Mouse (Mus musculus): ENCODE data around the gene Chst15. TPM values are rescaled to one million over a fixed set of nuclear protein-coding genes. Genes with fewer than 3 reads are reported as not detected.
A peak's percentile ranks its signal among the peaks of the same experiment; 100 is the strongest.

The Chst15 gene
- polyA plus RNA-seq, 1 experiment from 2014 or later = 9.5 TPM

DNA sequence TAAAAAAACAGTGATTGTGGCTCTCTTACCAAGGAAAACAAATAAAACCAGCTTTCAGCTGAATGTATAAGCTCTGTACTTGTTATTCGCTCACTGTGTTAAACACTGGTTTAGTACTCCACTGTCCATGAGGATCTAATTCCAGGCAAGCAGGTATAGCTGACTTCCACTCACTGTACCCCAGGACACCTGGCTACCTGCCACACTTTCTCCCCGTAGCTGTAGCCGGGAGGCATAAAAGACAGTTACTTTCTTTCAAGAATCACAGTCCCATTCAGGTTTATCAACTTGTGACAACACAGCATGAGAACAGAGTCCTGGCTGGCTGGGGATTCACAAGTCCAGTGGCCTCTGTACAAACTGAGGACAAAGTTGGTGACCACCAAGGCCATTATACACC lies 20.9 kb downstream of the Chst15 start:
- Histone ChIP-seq H3K27ac (no peak overlapping the region), H3K27me3 (replicated peaks) (no peaks in the 10 kb centered on the region), H3K9ac (no peak overlapping the region), H3K4me1 (0 out of 2 replicates have a peak, but pooled peaks cover 3% of the 10 kb centered on the region), H3K4me3 (no peak overlapping the region), H3K36me3 (no peaks in the 10 kb centered on the region), H3K4me2 (no peak overlapping the region), H3K9me3 (replicated peaks) (no peaks in the 10 kb centered on the region)
- 84% methylated on average over 3 of the region's 3 CpGs for WGBS (ENCODE audit: insufficient replicate concordance)
- no peak for ATAC-seq

DNA sequence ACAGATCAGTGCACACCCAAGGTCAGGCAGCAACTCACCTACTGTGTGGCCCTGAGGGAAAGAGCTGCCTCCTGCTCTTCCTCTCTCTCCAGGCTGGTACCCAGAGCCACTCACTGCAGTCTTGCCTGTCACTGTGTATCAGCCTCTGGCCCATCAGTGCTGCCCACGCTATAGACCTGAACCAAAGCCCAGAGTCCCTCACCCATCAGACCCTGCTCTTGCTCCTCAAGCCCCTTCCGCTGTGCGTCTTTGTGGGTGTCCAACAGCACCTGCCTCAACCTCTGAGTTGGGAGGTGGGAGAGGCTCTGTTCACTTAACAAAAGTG lies 29.7 kb downstream of the Chst15 start:
- peaks cover 39% of the 10 kb centered on the region for H3K4me1 ChIP-seq
- ATAC-seq = peak; percentile 29; the same call in 1 of the 2 replicates
- H3K9ac ChIP-seq = no peak overlapping the region

DNA sequence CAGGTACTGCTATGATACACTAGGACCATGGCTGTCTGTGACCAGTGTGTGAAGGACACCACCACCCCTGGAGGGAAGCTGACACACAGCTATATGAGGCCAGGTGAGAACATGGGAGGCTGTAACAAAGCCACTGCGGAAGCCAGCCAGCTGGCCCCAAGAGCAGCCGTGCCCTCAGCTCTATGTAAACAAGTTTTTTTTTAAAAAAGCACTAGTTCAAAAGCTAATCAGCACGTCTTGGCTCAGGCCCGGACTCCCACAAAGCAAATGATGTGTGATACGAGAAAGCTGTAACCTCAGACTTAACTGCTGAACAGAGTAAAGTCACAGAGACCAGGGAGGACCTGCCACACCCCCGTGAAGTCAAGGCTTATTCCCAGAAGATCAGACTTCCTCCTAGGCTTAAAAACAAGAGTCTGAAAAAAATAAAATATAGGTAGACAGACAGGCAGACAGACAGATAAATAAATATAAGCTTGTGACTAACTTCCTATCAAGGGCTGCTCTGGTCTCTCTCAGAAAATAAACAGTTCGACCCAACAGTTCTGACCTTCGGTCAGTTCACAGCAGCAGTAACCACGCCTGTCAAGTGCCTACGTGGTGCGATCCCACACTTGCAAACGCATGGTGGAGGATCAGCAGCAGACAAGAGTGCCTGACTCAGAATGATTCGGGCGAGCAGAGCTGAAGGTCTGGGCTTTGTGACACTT lies 30.2 kb downstream of the Chst15 start:
- H3K27me3 ChIP-seq (replicated peaks) = no peaks in the 10 kb centered on the region
- H3K27ac ChIP-seq = peak overlapping the region; percentile 34
- H3K4me3 ChIP-seq = no peak overlapping the region
- WGBS (ENCODE audit: insufficient replicate concordance) = 31% methylated on average over 14 of the region's 14 CpGs
- H3K9ac ChIP-seq = no peak overlapping the region
- no peaks in the 10 kb centered on the region for H3K36me3 ChIP-seq
- H3K4me1 ChIP-seq = peaks cover 39% of the 10 kb centered on the region
- no peak overlapping the region for H3K4me2 ChIP-seq
- no peaks in the 10 kb centered on the region for H3K9me3 ChIP-seq (replicated peaks)
- peak; percentile 57; the same call in 1 of the 2 replicates for ATAC-seq

More for the DNA sequence above, 29.7 kb downstream of the Chst15 start:
- Histone ChIP-seq H3K4me2 (no peak overlapping the region), H3K4me3 (no peak overlapping the region), H3K9me3 (replicated peaks) (no peaks in the 10 kb centered on the region), H3K27me3 (replicated peaks) (no peaks in the 10 kb centered on the region), H3K36me3 (no peaks in the 10 kb centered on the region), H3K27ac (peak overlapping the region; percentile 34)
- WGBS (ENCODE audit: insufficient replicate concordance) = 80% methylated on average over 3 of the region's 3 CpGs

DNA sequence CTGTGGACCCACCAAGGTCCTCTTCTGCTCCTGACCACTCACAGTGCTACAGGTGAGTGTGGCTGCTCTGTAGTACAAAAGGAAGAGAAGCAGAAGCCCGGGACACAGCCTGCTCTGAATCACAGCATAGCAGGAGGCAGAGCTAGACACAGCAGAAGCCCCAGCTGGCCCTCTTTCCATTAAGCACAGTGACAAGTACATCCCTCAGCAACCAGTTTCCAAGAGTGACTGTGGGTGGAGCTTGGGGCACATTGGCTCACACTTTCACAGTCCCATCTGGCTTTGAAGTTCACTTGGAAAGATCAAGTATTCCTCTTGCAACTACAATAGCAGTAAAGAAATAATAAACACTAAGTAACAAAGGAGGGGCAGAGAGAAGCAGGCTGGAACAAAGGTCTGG lies 32.2 kb downstream of the Chst15 start:
- no peak overlapping the region for H3K27ac ChIP-seq

DNA sequence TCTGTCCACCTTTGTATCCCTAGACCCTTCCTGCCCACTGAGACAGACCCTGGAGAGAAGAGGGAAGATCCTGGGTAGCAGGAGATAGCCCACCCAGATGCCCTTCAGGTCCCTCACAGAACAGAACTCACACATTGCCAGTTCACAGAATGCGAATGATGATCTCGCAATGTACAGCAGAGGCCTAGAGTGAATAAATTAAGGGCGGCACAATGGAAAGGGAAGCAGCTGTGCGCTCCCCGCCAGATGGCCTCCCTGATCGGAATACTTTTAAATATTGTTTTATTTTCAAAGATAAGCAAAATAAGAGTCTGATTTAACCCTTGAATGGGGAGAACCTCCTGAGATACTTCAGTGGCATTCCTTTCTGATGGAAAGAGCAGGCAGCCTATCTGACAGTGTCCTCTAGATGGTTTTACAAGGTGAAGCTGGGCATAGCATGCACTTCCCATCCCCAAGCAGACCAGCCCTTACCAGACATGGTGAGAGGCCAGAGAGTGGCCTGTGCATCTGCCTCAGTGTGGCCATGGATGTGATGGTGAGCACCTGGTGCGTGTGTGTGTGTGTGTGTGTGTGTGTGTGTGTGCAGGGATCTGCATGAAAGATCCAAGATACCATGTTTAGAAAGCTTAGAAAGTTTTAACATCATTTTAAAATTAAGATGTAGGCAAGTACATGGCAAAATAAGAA lies 32.8 kb downstream of the Chst15 start:
- no peak overlapping the region for H3K27ac ChIP-seq
- no peak overlapping the region for H3K9ac ChIP-seq
- peaks cover 39% of the 10 kb centered on the region for H3K4me1 ChIP-seq
- H3K4me2 ChIP-seq = no peak overlapping the region
- WGBS (ENCODE audit: insufficient replicate concordance) = 73% methylated on average over 7 of the region's 7 CpGs
- no peaks in the 10 kb centered on the region for H3K9me3 ChIP-seq (replicated peaks)
- H3K36me3 ChIP-seq = no peaks in the 10 kb centered on the region
- H3K27me3 ChIP-seq (replicated peaks) = no peaks in the 10 kb centered on the region
- H3K4me3 ChIP-seq = no peak overlapping the region
- ATAC-seq = no peak

More for the DNA sequence above, 32.2 kb downstream of the Chst15 start:
- H3K9ac ChIP-seq = no peak overlapping the region
- 48% methylated on average over 1 of the region's 1 CpGs for WGBS (ENCODE audit: insufficient replicate concordance)
- H3K9me3 ChIP-seq (replicated peaks) = no peaks in the 10 kb centered on the region
- H3K4me3 ChIP-seq = no peak overlapping the region
- peaks cover 39% of the 10 kb centered on the region for H3K4me1 ChIP-seq
- no peaks in the 10 kb centered on the region for H3K27me3 ChIP-seq (replicated peaks)
- no peak overlapping the region for H3K4me2 ChIP-seq
- no peak for ATAC-seq
- no peaks in the 10 kb centered on the region for H3K36me3 ChIP-seq

DNA sequence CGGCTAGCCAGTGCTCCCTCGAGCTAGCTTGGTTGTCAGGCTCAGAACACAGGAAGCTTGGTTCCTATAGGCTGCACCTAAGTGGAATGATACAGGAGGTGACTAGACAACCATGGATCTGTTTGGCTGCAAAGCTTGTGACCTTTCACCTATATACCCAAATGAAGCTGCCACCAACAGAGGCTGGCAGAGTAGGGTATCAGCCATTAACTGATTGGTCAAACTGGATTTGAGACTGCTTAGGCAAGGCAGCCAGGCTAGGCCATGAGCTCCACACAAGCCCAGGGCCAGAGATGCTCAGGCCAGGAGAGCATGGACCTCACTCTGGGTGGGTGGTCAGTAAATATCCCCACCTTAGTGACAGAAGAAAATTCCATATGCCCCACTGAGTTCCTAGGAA lies 34.5 kb downstream of the Chst15 start:
- H3K4me1 ChIP-seq = peaks cover 42% of the 10 kb centered on the region
- no peaks in the 10 kb centered on the region for H3K27me3 ChIP-seq (replicated peaks)
- 82% methylated on average over 2 of the region's 2 CpGs for WGBS (ENCODE audit: insufficient replicate concordance)
- no peak overlapping the region for H3K9ac ChIP-seq
- H3K27ac ChIP-seq = no peak overlapping the region
- H3K9me3 ChIP-seq (replicated peaks) = no peaks in the 10 kb centered on the region
- ATAC-seq = no peak
- no peaks in the 10 kb centered on the region for H3K36me3 ChIP-seq
- H3K4me2 ChIP-seq = no peak overlapping the region
- no peak overlapping the region for H3K4me3 ChIP-seq

DNA sequence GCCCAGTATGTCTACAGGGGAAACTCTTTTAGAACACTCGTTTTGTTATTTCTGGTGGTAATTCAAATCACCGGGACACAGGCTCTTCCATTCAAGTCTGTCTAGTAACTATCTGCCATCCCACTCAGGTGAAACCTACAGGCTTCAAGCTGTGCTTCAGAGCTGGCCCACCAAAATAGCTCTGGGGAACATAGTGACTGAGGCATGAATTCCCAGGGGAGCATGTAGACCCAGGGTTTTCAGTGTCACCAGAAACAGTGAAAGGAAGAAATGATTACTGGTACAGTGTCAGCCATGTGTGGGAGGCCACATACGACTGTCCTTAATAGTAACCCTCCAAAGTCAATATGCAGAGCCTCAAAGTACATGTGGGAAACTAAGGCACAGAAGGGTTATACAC lies 34.9 kb downstream of the Chst15 start:
- H3K9me3 ChIP-seq (replicated peaks) = no peaks in the 10 kb centered on the region
- no peak overlapping the region for H3K4me3 ChIP-seq
- no peak overlapping the region for H3K4me2 ChIP-seq
- ATAC-seq = no peak
- H3K36me3 ChIP-seq = no peaks in the 10 kb centered on the region
- no peak overlapping the region for H3K9ac ChIP-seq
- no peak overlapping the region for H3K27ac ChIP-seq
- H3K4me1 ChIP-seq = peaks cover 38% of the 10 kb centered on the region
- WGBS (ENCODE audit: insufficient replicate concordance) = 71% methylated on average over 3 of the region's 3 CpGs
- H3K27me3 ChIP-seq (replicated peaks) = no peaks in the 10 kb centered on the region

DNA sequence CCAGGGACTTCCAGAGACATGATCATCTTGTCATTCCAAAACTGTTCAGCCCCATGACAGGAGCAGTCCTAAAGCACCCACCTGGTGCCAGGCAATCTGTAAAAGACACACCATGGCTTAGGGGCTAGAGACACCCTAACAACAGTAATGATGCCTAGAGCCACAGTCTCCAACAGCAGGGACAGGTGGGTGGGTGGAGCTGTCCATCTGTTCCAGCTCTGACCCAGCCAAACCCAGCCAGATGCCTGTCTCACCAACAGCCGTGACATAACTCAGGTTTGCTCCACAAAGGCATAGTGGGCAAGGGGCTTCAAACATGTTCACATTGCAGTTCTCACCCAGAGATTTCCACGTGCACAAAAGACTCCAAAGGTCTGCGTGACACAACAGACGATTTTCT lies 35.3 kb downstream of the Chst15 start:
- Histone ChIP-seq H3K9ac (no peak overlapping the region), H3K27ac (no peak overlapping the region), H3K4me2 (no peak overlapping the region), H3K4me3 (no peak overlapping the region), H3K27me3 (replicated peaks) (no peaks in the 10 kb centered on the region), H3K9me3 (replicated peaks) (no peaks in the 10 kb centered on the region), H3K4me1 (peaks cover 34% of the 10 kb centered on the region), H3K36me3 (no peaks in the 10 kb centered on the region)
- ATAC-seq = no peak
- 73% methylated on average over 4 of the region's 4 CpGs for WGBS (ENCODE audit: insufficient replicate concordance)

DNA sequence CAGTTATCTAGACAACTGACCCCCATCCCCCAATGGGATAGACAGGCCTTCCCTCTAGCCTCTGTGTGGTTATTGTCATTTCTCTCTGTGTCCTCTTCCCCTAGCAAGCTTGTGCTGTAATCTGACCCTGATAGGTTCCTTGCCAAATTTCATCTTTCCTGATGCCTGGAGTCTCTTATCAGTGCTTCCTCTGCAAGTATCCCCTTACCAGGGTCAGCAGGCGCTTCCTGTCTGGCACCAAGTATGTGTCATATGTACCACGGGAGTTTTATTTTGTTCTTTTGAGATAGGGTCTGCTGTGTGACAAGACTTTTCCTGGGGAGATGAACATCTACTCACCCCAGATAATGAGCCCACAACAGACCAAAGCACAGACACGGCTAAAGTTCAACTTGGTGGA lies 38.4 kb downstream of the Chst15 start:
- H3K4me2 ChIP-seq = no peak overlapping the region
- no peak; the same call in 1 of the 2 replicates for ATAC-seq
- 14% methylated on average over 3 of the region's 3 CpGs for WGBS (ENCODE audit: insufficient replicate concordance)
- H3K27ac ChIP-seq = no peak overlapping the region
- no peak overlapping the region for H3K9ac ChIP-seq
- no peaks in the 10 kb centered on the region for H3K9me3 ChIP-seq (replicated peaks)
- peaks cover 22% of the 10 kb centered on the region; the same call in 1 of the 2 replicates for H3K4me1 ChIP-seq
- no peaks in the 10 kb centered on the region for H3K36me3 ChIP-seq
- no peak overlapping the region for H3K4me3 ChIP-seq
- H3K27me3 ChIP-seq (replicated peaks) = no peaks in the 10 kb centered on the region

DNA sequence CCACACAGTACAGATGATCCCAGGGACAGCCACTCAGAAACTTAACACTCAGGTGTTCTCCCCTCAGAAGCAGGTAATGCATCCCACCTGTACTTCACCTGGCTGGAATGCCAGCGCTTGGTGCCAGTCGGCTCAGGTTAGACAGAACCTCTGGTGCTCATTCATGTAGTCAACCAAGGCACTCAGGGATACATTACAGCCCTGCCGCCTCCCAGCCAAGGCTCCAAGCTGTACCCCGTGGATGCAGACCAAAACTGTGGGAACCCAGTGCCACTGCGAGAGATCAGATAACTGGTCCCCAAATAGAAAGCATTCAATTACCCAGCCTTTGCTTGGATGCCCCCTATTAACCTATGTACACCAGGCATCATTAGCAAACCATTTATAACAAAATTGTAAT lies 40.7 kb downstream of the Chst15 start:
- no peaks in the 10 kb centered on the region for H3K36me3 ChIP-seq

DNA sequence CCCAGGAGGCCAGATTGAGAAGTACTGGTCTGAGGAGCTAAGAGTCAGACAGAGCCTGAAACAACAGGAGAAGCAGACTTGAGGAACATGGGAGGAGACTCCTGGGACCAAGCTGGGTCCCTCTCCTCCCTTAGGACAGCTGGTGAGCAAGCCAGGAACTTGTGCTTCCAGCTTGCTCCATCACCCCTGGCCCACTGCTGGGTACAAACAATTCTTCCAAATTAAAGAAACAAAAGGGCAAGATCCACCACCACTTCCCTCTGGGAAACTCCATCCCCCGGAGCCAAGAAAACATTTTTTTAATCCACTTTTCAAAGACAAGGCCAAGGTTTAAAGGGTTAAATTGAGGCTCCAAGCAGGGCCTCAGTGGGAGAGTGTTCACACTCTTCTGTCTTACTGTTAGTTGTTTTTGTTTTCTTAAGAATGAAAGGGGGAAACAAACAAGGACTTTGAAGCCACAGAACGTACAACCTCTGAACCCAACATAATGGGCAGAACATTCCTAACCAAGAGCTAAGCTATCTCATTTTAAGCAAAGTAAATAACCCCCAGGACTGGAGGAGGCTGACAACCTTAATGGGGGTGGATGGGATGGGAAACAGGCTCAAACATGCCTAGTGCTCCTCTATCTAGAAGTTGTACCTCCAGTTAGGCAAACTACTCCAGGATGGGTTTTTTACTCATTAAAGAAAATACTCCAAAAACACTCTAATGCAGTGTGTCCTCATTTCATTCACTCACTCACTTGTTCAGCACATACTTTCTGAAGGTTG lies 43.1 kb downstream of the Chst15 start:
- H3K4me3 ChIP-seq = no peak overlapping the region
- no peak overlapping the region for H3K27ac ChIP-seq

More for the DNA sequence above, 40.7 kb downstream of the Chst15 start:
- Histone ChIP-seq H3K4me1 (0 out of 2 replicates have a peak, but pooled peaks cover 12% of the 10 kb centered on the region), H3K9ac (no peak overlapping the region), H3K27ac (no peak overlapping the region), H3K4me3 (no peak overlapping the region), H3K4me2 (no peak overlapping the region), H3K9me3 (replicated peaks) (no peaks in the 10 kb centered on the region), H3K27me3 (replicated peaks) (no peaks in the 10 kb centered on the region)
- no peak for ATAC-seq
- WGBS (ENCODE audit: insufficient replicate concordance) = 83% methylated on average over 5 of the region's 5 CpGs

DNA sequence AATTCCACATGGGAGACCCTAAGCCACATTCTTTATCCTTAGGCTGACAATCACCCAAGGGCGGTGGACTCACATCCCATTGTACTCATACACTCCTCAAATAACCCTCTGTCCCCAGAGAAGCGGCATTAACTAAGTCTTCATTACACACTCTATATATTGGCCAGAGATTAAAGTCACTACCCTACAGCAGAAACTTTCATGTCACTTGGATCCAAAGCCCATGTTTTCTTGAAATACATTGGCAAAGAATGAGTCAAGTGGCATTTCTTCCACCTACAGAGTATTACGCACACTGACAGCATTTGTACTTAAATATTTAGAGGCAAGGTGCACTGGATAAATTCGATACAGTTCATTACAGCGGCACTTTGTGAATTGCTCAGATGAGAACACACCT lies 44.0 kb downstream of the Chst15 start:
- 84% methylated on average over 5 of the region's 5 CpGs for WGBS (ENCODE audit: insufficient replicate concordance)
- H3K9ac ChIP-seq = no peak overlapping the region
- H3K27ac ChIP-seq = no peak overlapping the region

More for the DNA sequence above, 43.1 kb downstream of the Chst15 start:
- peaks cover 8% of the 10 kb centered on the region for H3K36me3 ChIP-seq
- H3K9me3 ChIP-seq (replicated peaks) = no peaks in the 10 kb centered on the region
- H3K9ac ChIP-seq = no peak overlapping the region
- H3K4me1 ChIP-seq = 0 out of 2 replicates have a peak, but pooled peaks cover 11% of the 10 kb centered on the region
- no peaks in the 10 kb centered on the region for H3K27me3 ChIP-seq (replicated peaks)
- WGBS (ENCODE audit: insufficient replicate concordance) = 68% methylated on average over 2 of the region's 2 CpGs
- no peak for ATAC-seq
- no peak overlapping the region for H3K4me2 ChIP-seq

More for the DNA sequence above, 44.0 kb downstream of the Chst15 start:
- Histone ChIP-seq H3K36me3 (peaks cover 12% of the 10 kb centered on the region), H3K27me3 (replicated peaks) (no peaks in the 10 kb centered on the region), H3K4me2 (no peak overlapping the region), H3K4me3 (no peak overlapping the region), H3K9me3 (replicated peaks) (no peaks in the 10 kb centered on the region), H3K4me1 (0 out of 2 replicates have a peak, but pooled peaks cover 1% of the 10 kb centered on the region)
- ATAC-seq = no peak
